In genomic region chr9:115089644-115090043, GRCm38 (mm10) we compare ENCODE assay signal across 14 mouse cellular contexts.
DNase-seq lines count a peak whose midpoint lies in the region; ATAC-seq and TF ChIP-seq lines count a peak whose summit lies in the region.
"Had no signal": no experiment of that assay in that cellular context is flagged by ENCODE, and none has a peak within 500 bp of the region (broad histone marks: within the 10 kb centered on the region; RNA-seq: fewer than 3 reads in every experiment).

No protein-coding gene starts in this region.

- H3K9ac ChIP-seq in hindbrain, postnatal 0 days (replicated peaks; ENCODE audit: low read length): no peak overlapping the region
- no peak overlapping the region for H3K9ac ChIP-seq in hindbrain, embryonic 14.5 days
- H3K9ac ChIP-seq: heart, embryonic 12.5 days; hindbrain, embryonic 15.5 days; kidney, embryonic 15.5 days; midbrain, embryonic 12.5 days had no signal

- no peak overlapping the region for H3K4me2 ChIP-seq in hindbrain, postnatal 0 days (ENCODE audit: low read depth, low read length)
- H3K4me2 ChIP-seq in hindbrain, embryonic 14.5 days (replicated peaks): no peak overlapping the region
- H3K4me2 ChIP-seq: heart, embryonic 12.5 days; hindbrain, embryonic 15.5 days; kidney, embryonic 15.5 days; midbrain, embryonic 12.5 days had no signal

- H3K4me1 ChIP-seq in hindbrain, postnatal 0 days (ENCODE audit: insufficient read depth, low read length): no peaks in the 10 kb centered on the region
- H3K4me1 ChIP-seq in hindbrain, embryonic 14.5 days (replicated peaks; ENCODE audit: control insufficient read depth, insufficient read depth, low read length): peaks cover 7% of the 10 kb centered on the region
- H3K4me1 ChIP-seq: midbrain, embryonic 12.5 days had no signal

- peak; percentile 31 for DNase-seq in hindbrain, postnatal 0 days (ENCODE audit: low spot score)
- DNase-seq in hindbrain, embryonic 14.5 days (ENCODE audit: low spot score): no peak
- peak; percentile 13 for DNase-seq in lung, postnatal 10 days
- no peak for DNase-seq in lung, postnatal 4 days
- DNase-seq in NIH3T3 (ENCODE audit: low read depth): peak; percentile 5
- DNase-seq in mesoderm, embryonic 11.5 days (ENCODE audit: low read depth, low spot score): peak; percentile 24
- DNase-seq in layer of hippocampus, postnatal 36 days: no peak
- DNase-seq: adrenal gland, adult 2 months; right cerebral cortex, postnatal 4 days had no signal

- H3K27me3 ChIP-seq in hindbrain, postnatal 0 days (ENCODE audit: insufficient read depth, low read length): no peaks in the 10 kb centered on the region
- H3K27me3 ChIP-seq in hindbrain, embryonic 14.5 days (ENCODE audit: control insufficient read depth, insufficient read depth, low read length): no peaks in the 10 kb centered on the region
- H3K27me3 ChIP-seq: heart, embryonic 12.5 days; hindbrain, embryonic 15.5 days; kidney, embryonic 15.5 days; midbrain, embryonic 12.5 days had no signal

- H3K36me3 ChIP-seq in hindbrain, postnatal 0 days (ENCODE audit: insufficient read depth, low read length): no peaks in the 10 kb centered on the region
- no peaks in the 10 kb centered on the region for H3K36me3 ChIP-seq in hindbrain, embryonic 14.5 days (replicated peaks; ENCODE audit: control insufficient read depth, insufficient read depth)
- H3K36me3 ChIP-seq: G1E had no signal

- H3K4me3 ChIP-seq in hindbrain, postnatal 0 days (ENCODE audit: low read length): no peak overlapping the region
- H3K4me3 ChIP-seq in hindbrain, embryonic 14.5 days (replicated peaks; ENCODE audit: low read length): no peak overlapping the region
- H3K4me3 ChIP-seq: heart, embryonic 12.5 days; hindbrain, embryonic 15.5 days; kidney, embryonic 15.5 days; midbrain, embryonic 12.5 days had no signal

- no peak for ATAC-seq in hindbrain, postnatal 0 days
- no peak for ATAC-seq in hindbrain, embryonic 14.5 days (ENCODE audit: low FRiP score)

- 79% methylated on average over 5 of the region's 5 CpGs for WGBS in hindbrain, postnatal 0 days
- WGBS in hindbrain, embryonic 14.5 days: 77% methylated on average over 5 of the region's 5 CpGs

- TF ChIP-seq CTCF in hindbrain, postnatal 0 days (IDR thresholded peaks at IDR 0.05; ENCODE audit: low read depth): peak; percentile 58

- no peak overlapping the region for H3K27ac ChIP-seq in hindbrain, postnatal 0 days
- no peak overlapping the region for H3K27ac ChIP-seq in hindbrain, embryonic 14.5 days
- H3K27ac ChIP-seq: kidney, embryonic 15.5 days; midbrain, embryonic 12.5 days had no signal

- H3K9me3 ChIP-seq in hindbrain, postnatal 0 days (ENCODE audit: low read length): no peaks in the 10 kb centered on the region
- H3K9me3 ChIP-seq in hindbrain, embryonic 14.5 days (ENCODE audit: control insufficient read depth, low read length): peaks cover 10% of the 10 kb centered on the region; the same call in 1 of the 2 replicates
- H3K9me3 ChIP-seq: hindbrain, embryonic 15.5 days; midbrain, embryonic 12.5 days had no signal

Comparison
In these comparisons a context has a peak if more than half of its experiments do, and no peak if none do; other contexts are left out.
1. DNase-seq: peak in hindbrain, postnatal 0 days (single experiment), lung, postnatal 10 days (single experiment), NIH3T3 (single experiment) and mesoderm, embryonic 11.5 days (single experiment); none in hindbrain, embryonic 14.5 days (single experiment), lung, postnatal 4 days (0 of 2) and layer of hippocampus, postnatal 36 days (0 of 2).